Mouse (Mus musculus) small intestine, adult 2 months (tissue): ENCODE data around the gene Hsd3b1. TPM values are rescaled to one million over a fixed set of nuclear protein-coding genes. Genes with fewer than 3 reads are reported as not detected.

Experiments used
- H3K27ac ChIP-seq: fragments of 200-500 bp; 2 replicates; pipeline ENCODE4 v1.5.1; 2012; ENCODE audit warnings: low read depth, low read length, control low read depth, inconsistent platforms; ENCODE audit not compliant: insufficient read depth
- H3K27me3 ChIP-seq: fragments of 200-500 bp; 2 replicates; pipeline ENCODE4 v1.6.1; 2012; ENCODE audit warnings: mild to moderate bottlenecking, moderate library complexity, low read length, inconsistent platforms; ENCODE audit not compliant: control insufficient read depth, insufficient read depth
- H3K36me3 ChIP-seq: fragments of 200-500 bp; 2 replicates; pipeline ENCODE4 v1.6.1; 2012; ENCODE audit warnings: mild to moderate bottlenecking, low read length, control low read depth, inconsistent platforms; ENCODE audit not compliant: control insufficient read depth, insufficient read depth
- H3K4me1 ChIP-seq: fragments of 200-500 bp; 2 replicates; pipeline ENCODE4 v1.6.1; 2012; ENCODE audit warnings: low read length, inconsistent platforms, mixed read lengths; ENCODE audit not compliant: control insufficient read depth, insufficient read depth, insufficient read length
- H3K4me3 ChIP-seq: fragments of 200-500 bp; 2 replicates; pipeline ENCODE4 v1.5.1; 2012; ENCODE audit warnings: low read depth, mild to moderate bottlenecking, control low read depth, inconsistent platforms, low read length, moderate library complexity
- CTCF ChIP-seq: fragments of 200-500 bp; IDR thresholded peaks from 2 replicates; pipeline ENCODE4 v1.5.1; 2012; ENCODE audit warnings: low read depth, mild to moderate bottlenecking, control low read depth, inconsistent platforms, low read length, moderate library complexity, mixed read lengths; ENCODE audit not compliant: insufficient replicate concordance, insufficient read length; ENCODE audit errors: extremely low read depth
- POLR2A ChIP-seq: fragments of 200-500 bp; IDR thresholded peaks from 2 replicates; pipeline ENCODE4 v1.6.1; 2012; ENCODE audit warnings: low read depth, mild to moderate bottlenecking, control low read depth, inconsistent platforms, low read length, moderate library complexity
- WGBS: fragments of 180-500 bp; shearing (Covaris S2); methylation state at CpG from one replicate; pipeline ENCODE4 v1.1.7; 2018; 5-methylcytosine and 5-hydroxymethylcytosine counted together
- polyA plus RNA-seq: library from polyadenylated mRNA; depleted of rRNA; stranded (reverse); fragments of >200 nt; gene quantifications from 2 replicates; pipeline ENCODE4 v1.2.3, GENCODE M21; 2012; rRNA removed

Hsd3b1 gene
- polyA plus RNA-seq, result 0.14 and 0.22 TPM in 2 replicates

- H3K36me3 ChIP-seq, result no peaks in the 10 kb centered on the region
- H3K27me3 ChIP-seq, result no peaks in the 10 kb centered on the region
- H3K4me1 ChIP-seq, result no peaks in the 10 kb centered on the region
- TF ChIP-seq CTCF, result no peak
- TF ChIP-seq POLR2A, result no peak
- no peak within 1 kb of the TSS for H3K4me3 ChIP-seq
- no peak within 1 kb of the TSS for H3K27ac ChIP-seq
- 69% methylated on average over 3 of the region's 3 CpGs for WGBS
These were observed at the start of gene Hsd3b1 for GRCm38 (mm10) chr3:98859576-98859975. Gene Hsd3b1 (minus strand): TSS chr3:98859794.

GRCm38 (mm10) chr3:98897606-98898005 is 38.0 kb upstream of the Hsd3b1 start:
- no peak for TF ChIP-seq CTCF
- TF ChIP-seq POLR2A, result no peak
- WGBS, result 93% methylated on average over 2 of the region's 2 CpGs

DNA sequence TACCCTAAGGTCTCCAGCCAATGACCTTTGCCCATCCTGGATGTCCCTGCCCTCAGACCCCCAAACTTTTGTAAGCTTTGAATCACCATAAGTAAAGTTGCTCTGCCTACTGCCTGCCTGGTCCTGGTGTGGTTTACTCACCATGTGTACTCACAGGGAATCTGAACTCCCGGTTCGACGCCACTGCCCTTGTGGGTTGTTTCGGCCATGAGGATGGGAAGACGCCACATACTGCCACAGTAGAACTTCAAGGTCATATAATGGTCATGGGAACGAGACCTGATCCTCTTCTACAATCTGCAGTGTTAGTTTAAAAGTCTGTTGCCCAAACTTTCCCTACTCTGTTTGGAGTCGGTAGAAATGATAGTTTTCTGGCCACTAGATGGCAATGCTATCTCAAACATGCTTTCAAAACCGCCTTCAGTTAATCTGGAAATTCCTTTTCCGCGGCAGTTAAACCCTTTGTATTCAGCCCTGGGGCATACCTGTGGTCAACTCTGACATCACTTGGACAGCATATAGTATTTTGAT is 35.5 kb upstream of the Hsd3b1 start:
- Histone ChIP-seq H3K36me3 (no peaks in the 10 kb centered on the region), H3K27me3 (no peaks in the 10 kb centered on the region), H3K4me3 (no peak overlapping the region), H3K27ac (no peak overlapping the region), H3K4me1 (no peaks in the 10 kb centered on the region; the same call in 1 of the 2 replicates)
- TF ChIP-seq CTCF, result no peak
- no peak for TF ChIP-seq POLR2A
- 38% methylated on average over 10 of the region's 10 CpGs for WGBS

More at GRCm38 (mm10) chr3:98897606-98898005, 38.0 kb upstream of the Hsd3b1 start:
- Histone ChIP-seq H3K27ac (no peak overlapping the region), H3K4me1 (no peaks in the 10 kb centered on the region; the same call in 1 of the 2 replicates), H3K36me3 (no peaks in the 10 kb centered on the region), H3K27me3 (no peaks in the 10 kb centered on the region), H3K4me3 (no peak overlapping the region)

- Histone ChIP-seq H3K4me1 (no peaks in the 10 kb centered on the region; the same call in 1 of the 2 replicates), H3K27ac (no peak within 1 kb of the TSS), H3K27me3 (no peaks in the 10 kb centered on the region), H3K36me3 (no peaks in the 10 kb centered on the region), H3K4me3 (no peak within 1 kb of the TSS)
- TF ChIP-seq CTCF (no peak), POLR2A (no peak)
- WGBS, result 22% methylated on average over 3 of the region's 3 CpGs
These were observed 33.6 kb upstream of the Hsd3b1 start, which contains the start of gene Hao2 for GRCm38 (mm10) chr3:98893057-98893772. Gene Hao2 (minus strand): TSS chr3:98893239.

DNA sequence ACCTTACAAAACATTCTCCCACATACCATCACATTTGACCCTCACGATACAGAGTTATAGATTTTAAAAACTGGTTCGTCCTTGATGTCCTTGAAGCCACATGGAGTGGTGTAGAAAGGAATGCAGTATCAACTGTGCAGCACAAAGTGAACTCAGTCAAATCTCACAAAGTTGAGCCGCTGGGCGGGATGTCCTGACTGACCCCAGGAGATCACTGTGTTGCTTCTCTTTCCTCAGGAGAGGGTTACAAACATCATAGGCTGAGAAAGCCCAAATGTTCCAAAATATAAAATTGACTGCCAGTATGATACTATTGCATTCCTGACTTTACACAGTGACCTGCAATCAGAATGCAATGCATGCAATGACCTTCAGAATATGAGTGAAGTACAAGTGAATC is 30.8 kb upstream of the Hsd3b1 start:
- Histone ChIP-seq H3K4me3 (no peak overlapping the region), H3K4me1 (no peaks in the 10 kb centered on the region; the same call in 1 of the 2 replicates), H3K36me3 (no peaks in the 10 kb centered on the region), H3K27ac (no peak overlapping the region), H3K27me3 (no peaks in the 10 kb centered on the region)
- TF ChIP-seq POLR2A, result no peak
- TF ChIP-seq CTCF, result no peak
- WGBS, result 86% methylated on average over 4 of the region's 4 CpGs

DNA sequence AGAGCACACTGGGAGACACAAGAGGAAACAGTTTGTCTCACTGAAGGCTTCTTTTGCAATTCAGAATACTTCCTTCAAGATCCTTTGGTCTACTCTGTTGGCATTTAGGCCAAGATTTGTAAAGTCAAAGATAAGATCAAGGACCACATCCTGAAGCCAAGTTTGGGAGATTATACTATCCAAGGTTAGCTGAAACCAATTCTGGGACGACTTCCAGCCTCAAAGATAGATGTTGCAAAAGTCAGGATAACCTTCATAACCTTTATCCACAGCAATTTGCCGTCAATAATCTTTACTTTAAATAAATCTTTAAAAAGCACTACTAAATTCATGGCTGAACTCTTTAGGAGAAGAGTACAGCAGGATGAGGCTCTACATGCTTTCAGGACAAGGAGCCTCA is 28.6 kb upstream of the Hsd3b1 start:
- H3K4me1 ChIP-seq, result no peaks in the 10 kb centered on the region
- H3K27ac ChIP-seq, result no peak overlapping the region
- TF ChIP-seq CTCF (no peak), POLR2A (no peak)
- no peak overlapping the region for H3K4me3 ChIP-seq
- no peaks in the 10 kb centered on the region for H3K36me3 ChIP-seq
- no peaks in the 10 kb centered on the region for H3K27me3 ChIP-seq
- WGBS, result 37% methylated on average over 2 of the region's 2 CpGs

DNA sequence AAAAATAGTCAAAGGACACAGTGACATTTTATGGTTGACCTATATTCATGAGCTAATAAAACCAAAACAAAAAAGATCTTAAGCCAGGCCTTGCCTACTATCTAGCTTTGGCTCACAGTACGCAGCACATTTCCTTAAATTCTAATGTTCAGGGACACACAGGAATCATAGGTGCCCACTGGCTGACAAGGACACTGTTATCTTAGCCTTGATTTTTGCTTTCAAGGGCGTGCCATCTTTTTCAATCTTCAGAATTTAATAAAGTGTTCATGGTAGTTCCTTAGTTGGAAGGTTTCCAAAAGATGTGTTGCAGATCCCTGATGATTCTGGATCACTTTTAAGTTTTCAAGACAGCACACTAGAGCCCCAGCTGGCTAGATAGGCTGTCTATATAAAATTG is 21.2 kb upstream of the Hsd3b1 start:
- H3K4me3 ChIP-seq, result no peak overlapping the region
- TF ChIP-seq POLR2A (no peak), CTCF (no peak)
- H3K4me1 ChIP-seq, result no peaks in the 10 kb centered on the region
- no peaks in the 10 kb centered on the region for H3K36me3 ChIP-seq
- no peak overlapping the region for H3K27ac ChIP-seq
- H3K27me3 ChIP-seq, result no peaks in the 10 kb centered on the region; the same call in 1 of the 2 replicates
- 80% methylated on average over 2 of the region's 2 CpGs for whole genome bisulfite sequencing
